Mouse (Mus musculus) embryonic fibroblast, embryonic 13.5 days (primary cell): ENCODE measurements around the gene Itih5. TPM values are rescaled to one million over a fixed set of nuclear protein-coding genes. Genes with fewer than 3 reads are reported as not detected.

Experiments used
- H3K27ac ChIP-seq: 2 replicates; pipeline ENCODE4 v1.5.1; 2012; ENCODE audit warnings: low read length, control low read depth, inconsistent platforms; ENCODE audit not compliant: insufficient read depth
- H3K4me1 ChIP-seq: 2 replicates; pipeline ENCODE4 v1.6.1; 2011; ENCODE audit warnings: low read length; ENCODE audit not compliant: control insufficient read depth, insufficient read depth
- H3K4me3 ChIP-seq: 2 replicates; pipeline ENCODE4 v1.5.1; 2011; ENCODE audit warnings: mild to moderate bottlenecking, control low read depth, low read length; ENCODE audit not compliant: insufficient read depth
- CTCF ChIP-seq: IDR thresholded peaks from 2 replicates; pipeline ENCODE4 v1.5.1; 2011; ENCODE audit warnings: mild to moderate bottlenecking, control low read depth, low read length, moderate library complexity, borderline replicate concordance; ENCODE audit not compliant: insufficient read depth
- POLR2A ChIP-seq: IDR thresholded peaks from 2 replicates; pipeline ENCODE4 v1.6.1; 2011; ENCODE audit warnings: low read depth, mild to moderate bottlenecking, control low read depth, low read length, moderate library complexity
- polyA plus RNA-seq: library from polyadenylated mRNA; stranded (reverse); fragments of >200 nt; gene quantifications from 2 replicates; pipeline ENCODE4 v1.2.4, GENCODE M21; 2011; ENCODE audit warnings: low read depth; ENCODE audit not compliant: missing spikeins, insufficient read length

The Itih5 gene
- polyA plus RNA-seq, 1 experiment = 8.5 TPM

GRCm38 (mm10) chr2:10253351-10253750 lies 100.0 kb downstream of the Itih5 start:
- H3K4me1 ChIP-seq = peaks cover 5% of the 10 kb centered on the region
- no peak overlapping the region for H3K4me3 ChIP-seq
- TF ChIP-seq POLR2A (no peak), CTCF (no peak)
- no peak overlapping the region for H3K27ac ChIP-seq

GRCm38 (mm10) chr2:10256949-10257348 lies 103.6 kb downstream of the Itih5 start:
- H3K4me3 ChIP-seq = no peak overlapping the region
- H3K27ac ChIP-seq = no peak overlapping the region
- H3K4me1 ChIP-seq = no peaks in the 10 kb centered on the region
- no peak for TF ChIP-seq POLR2A
- TF ChIP-seq CTCF = no peak

- Histone ChIP-seq H3K4me3 (no peak overlapping the region), H3K4me1 (no peaks in the 10 kb centered on the region), H3K27ac (no peak overlapping the region)
- TF ChIP-seq CTCF = no peak
Measured at GRCm38 (mm10) chr2:10258312-10258711, 104.9 kb downstream of the Itih5 start.

- Histone ChIP-seq H3K4me3 (no peak overlapping the region), H3K4me1 (peaks cover 3% of the 10 kb centered on the region; the same call in 1 of the 2 replicates), H3K27ac (no peak overlapping the region)
- TF ChIP-seq CTCF (no peak), POLR2A (no peak)
Measured at GRCm38 (mm10) chr2:10260109-10260508, 106.7 kb downstream of the Itih5 start.

- no peak overlapping the region for H3K4me3 ChIP-seq
- no peak overlapping the region for H3K27ac ChIP-seq
- TF ChIP-seq POLR2A = no peak
- no peak for TF ChIP-seq CTCF
- H3K4me1 ChIP-seq = peaks cover 3% of the 10 kb centered on the region; the same call in 1 of the 2 replicates
Measured at GRCm38 (mm10) chr2:10261337-10261736, 108.0 kb downstream of the Itih5 start.

GRCm38 (mm10) chr2:10262722-10263121 lies 109.4 kb downstream of the Itih5 start:
- no peak for TF ChIP-seq POLR2A
- Histone ChIP-seq H3K4me3 (no peak overlapping the region), H3K4me1 (peaks cover 3% of the 10 kb centered on the region; the same call in 1 of the 2 replicates), H3K27ac (no peak overlapping the region)

- H3K27ac ChIP-seq = no peak overlapping the region
- TF ChIP-seq POLR2A = no peak
- TF ChIP-seq CTCF = no peak
- H3K4me3 ChIP-seq = no peak overlapping the region
- peaks cover 5% of the 10 kb centered on the region; the same call in 1 of the 2 replicates for H3K4me1 ChIP-seq
Measured at GRCm38 (mm10) chr2:10263909-10264489, 110.6 kb downstream of the Itih5 start.

- H3K27ac ChIP-seq = no peak overlapping the region
- TF ChIP-seq CTCF = no peak
- TF ChIP-seq POLR2A = no peak
- no peak overlapping the region for H3K4me3 ChIP-seq
Measured at GRCm38 (mm10) chr2:10265881-10266280, 112.5 kb downstream of the Itih5 start.

GRCm38 (mm10) chr2:10272604-10273115 lies 119.3 kb downstream of the Itih5 start:
- no peak overlapping the region for H3K4me3 ChIP-seq
- no peak overlapping the region for H3K27ac ChIP-seq
- H3K4me1 ChIP-seq = peaks cover 2% of the 10 kb centered on the region; the same call in 1 of the 2 replicates
- TF ChIP-seq CTCF (no peak), POLR2A (no peak)

More at GRCm38 (mm10) chr2:10265881-10266280, 112.5 kb downstream of the Itih5 start:
- H3K4me1 ChIP-seq = peaks cover 5% of the 10 kb centered on the region; the same call in 1 of the 2 replicates

- Histone ChIP-seq H3K4me1 (peaks cover 2% of the 10 kb centered on the region; the same call in 1 of the 2 replicates), H3K27ac (no peak overlapping the region), H3K4me3 (no peak overlapping the region)
- TF ChIP-seq CTCF = no peak
- no peak for TF ChIP-seq POLR2A
Measured at GRCm38 (mm10) chr2:10273541-10274050, 120.2 kb downstream of the Itih5 start.
